Mouse (Mus musculus) C2C12 (cell line): ENCODE measurements at regions not wholly inside any gene's neighbourhood (a gene's known extent, or its start where the extent isn't known, plus 50 kb on each side); places are given as distances from the start of the nearest gene placed in this dataset.

ENCODE experiments used
- CEBPB ChIP-seq: IDR thresholded peaks from one replicate; pipeline ENCODE4 v1.6.1; 2011; ENCODE audit warnings: low read depth, mild to moderate bottlenecking, control low read depth, moderate library complexity
- CTCF ChIP-seq: IDR thresholded peaks from one replicate; pipeline ENCODE4 v1.5.1; 2011; ENCODE audit not compliant: control insufficient read depth, insufficient read depth, insufficient read length
- MAX ChIP-seq: IDR thresholded peaks from one replicate; pipeline ENCODE4 v1.6.1; 2011; ENCODE audit warnings: mild to moderate bottlenecking, control low read depth
- MYOD1 ChIP-seq: IDR thresholded peaks from one replicate; pipeline ENCODE4 v1.6.1; 2011; ENCODE audit warnings: low read depth; ENCODE audit not compliant: control insufficient read depth, insufficient read length
- MYOG ChIP-seq: IDR thresholded peaks from one replicate; pipeline ENCODE4 v1.6.1; 2011; ENCODE audit not compliant: control insufficient read depth, insufficient read length; ENCODE audit errors: extremely low read depth

GRCm38 (mm10) chr8:49348602-49349001 is 504.9 kb upstream of the Tenm3 start:
- TF ChIP-seq MAX (no peak), CTCF (no peak), MYOG (no peak), MYOD1 (no peak), CEBPB (no peak)
